Mouse (Mus musculus) cortical plate, adult 2 months (tissue): ENCODE measurements around the gene Gpc5.

Experiments
- CTCF ChIP-seq: fragments of 200-500 bp; IDR thresholded peaks from 2 replicates; pipeline ENCODE4 v1.5.1; 2011; ENCODE audit warnings: mild to moderate bottlenecking, control low read depth, low read length; ENCODE audit not compliant: insufficient read depth; ENCODE audit errors: extremely low read depth
- POLR2A ChIP-seq: fragments of 200-500 bp; IDR thresholded peaks from 2 replicates; pipeline ENCODE4 v1.6.1; 2011; ENCODE audit warnings: mild to moderate bottlenecking, low read length, control low read depth; ENCODE audit not compliant: insufficient read depth; ENCODE audit errors: extremely low read depth

DNA sequence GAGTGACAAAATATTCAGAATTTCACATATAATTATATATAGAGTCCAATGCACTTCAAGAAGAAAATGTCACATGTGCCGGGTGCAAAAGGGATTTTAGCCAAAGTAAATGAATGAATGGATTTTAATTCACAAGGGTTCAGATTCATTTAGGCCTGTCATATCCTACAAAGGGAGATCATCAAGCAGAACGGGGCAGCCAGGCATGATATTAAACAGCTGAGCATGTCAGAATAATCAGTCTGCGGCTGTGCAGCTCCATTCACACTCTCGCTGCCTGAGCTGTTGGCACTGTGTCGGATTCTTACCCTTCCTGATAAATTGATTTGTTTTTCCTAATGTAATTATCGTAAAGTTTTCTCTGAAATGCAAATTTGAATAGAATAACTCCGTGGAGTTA is 524.8 kb downstream of the Gpc5 start:
- TF ChIP-seq CTCF (no peak), POLR2A (no peak)
